Mouse (Mus musculus): ENCODE measurements around the gene Izumo3.
"Not testable (repeated sequence)": the region's sequence is repeated elsewhere in the genome, so short reads cannot be mapped to it uniquely, and the experiment has no call there.

The Izumo3 gene

DNA sequence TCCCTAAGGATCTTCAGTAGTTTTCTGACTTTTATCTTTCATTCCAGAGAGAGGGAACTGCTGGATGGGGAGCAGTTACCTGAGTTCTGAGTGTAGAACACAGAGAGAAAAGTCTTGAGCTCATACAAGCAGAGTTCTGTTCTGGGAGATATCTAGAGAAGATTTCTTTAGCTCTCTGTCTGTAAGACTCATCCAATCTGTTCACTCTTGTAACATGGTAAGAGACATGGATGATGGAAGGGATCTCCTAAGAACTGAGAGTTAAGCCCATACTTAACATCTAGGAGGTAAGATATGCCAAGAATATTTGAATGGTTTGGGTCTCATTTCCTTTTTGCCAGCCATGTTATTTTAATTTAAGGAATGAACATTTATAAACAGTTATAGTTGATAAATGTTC is at the start of gene Izumo3:
Gene Izumo3, minus strand, starts transcription at position 101 of the 400 bp plus-strand sequence.
- no peak for DNase-seq (ENCODE audit: low spot score)

DNA sequence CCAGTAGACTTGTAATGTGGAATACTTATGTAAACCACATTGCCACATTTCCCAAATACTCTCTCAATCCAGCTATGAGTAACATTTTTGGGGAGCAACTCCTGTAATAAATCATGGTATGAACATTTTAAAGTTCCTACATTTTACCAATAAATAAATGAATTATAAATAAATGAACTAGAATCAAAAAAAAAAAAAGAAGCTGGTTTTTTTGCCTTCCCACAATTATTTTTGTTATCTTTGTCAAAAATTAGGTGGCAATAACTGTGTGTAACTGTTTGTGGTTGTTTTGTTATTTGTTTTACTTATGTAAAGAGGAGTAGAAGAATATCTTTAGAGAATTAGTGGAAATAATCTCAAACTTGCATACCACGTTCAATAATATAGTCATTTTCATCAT is 44.6 kb upstream of the Izumo3 start, which contains the start of gene Gm12666:
Gene Gm12666, minus strand, starts transcription at position 101 of the 400 bp plus-strand sequence.
- not testable (repeated sequence) for DNase-seq (ENCODE audit: low spot score)

DNA sequence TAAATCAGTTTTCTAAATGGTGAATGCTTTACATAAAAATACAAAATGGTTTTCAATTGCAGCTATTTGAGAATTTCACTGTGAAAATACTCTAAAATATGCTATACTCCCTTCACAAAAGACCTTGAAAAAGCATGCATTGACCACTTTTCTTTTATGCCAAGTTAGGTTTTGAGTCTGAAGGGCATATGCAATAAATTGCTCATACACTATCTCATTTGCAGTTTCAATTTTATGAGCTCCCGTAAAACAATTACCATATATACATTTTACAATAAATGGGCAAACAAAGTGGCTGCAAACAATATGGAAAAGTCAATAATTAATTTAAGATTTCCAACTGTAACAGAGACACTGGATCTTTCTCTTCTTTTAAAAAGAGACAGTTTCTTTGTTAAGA is 5.6 kb upstream of the Izumo3 start:
- no peak for DNase-seq (ENCODE audit: low spot score)

- DNase-seq (ENCODE audit: low spot score), result no peak
These were observed 35.5 kb downstream of the Izumo3 start for GRCm38 (mm10) chr4:92111390-92111988.

DNA sequence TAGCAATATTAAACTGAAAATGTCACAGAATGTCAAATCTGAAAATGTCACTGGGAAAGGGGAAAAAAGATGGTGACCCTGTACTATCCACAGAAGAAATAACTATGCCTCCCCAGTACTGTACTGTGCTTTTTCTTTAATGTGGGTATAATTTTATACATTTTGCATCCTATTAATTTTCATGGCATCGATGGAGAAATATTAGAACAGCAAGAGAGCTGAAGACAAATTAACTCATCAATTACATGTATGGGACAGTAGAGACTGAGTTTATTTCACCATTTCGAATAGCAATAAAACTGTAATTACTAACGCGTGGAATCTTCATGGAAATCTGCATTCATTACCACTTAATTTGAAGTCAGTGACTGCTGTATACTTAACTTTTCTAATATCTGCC is 49.6 kb downstream of the Izumo3 start:
- DNase-seq (ENCODE audit: low spot score), result no peak

DNA sequence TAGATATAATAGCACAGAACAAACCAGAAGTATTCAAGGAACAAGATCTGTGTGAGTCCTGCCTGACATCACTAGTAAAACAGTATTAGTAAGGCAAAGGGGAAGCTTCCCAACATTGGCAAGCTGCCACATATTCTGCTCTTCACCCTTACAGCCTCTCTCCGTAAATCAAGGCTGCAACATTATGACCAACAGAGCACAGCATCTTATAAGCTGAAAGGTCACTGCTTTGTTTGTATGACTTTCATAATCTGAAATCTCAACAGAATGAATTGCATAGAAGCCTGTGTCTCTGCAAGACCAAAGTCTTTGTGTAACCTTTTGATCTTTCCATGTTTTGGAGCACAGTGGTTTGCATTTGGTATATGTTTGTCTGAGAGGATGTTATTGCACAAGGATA is 51.1 kb downstream of the Izumo3 start:
- no peak for DNase-seq (ENCODE audit: low spot score)
